Mouse (Mus musculus) limb, embryonic 15.5 days (tissue): ENCODE measurements at regions not wholly inside any gene's neighbourhood (a gene's known extent, or its start where the extent isn't known, plus 50 kb on each side); places are given as distances from the start of the nearest gene placed in this dataset.

Experiments
- ATAC-seq: fragments of 200-750 bp; cut with Nextera tagmentation; 2 replicates; pipeline ENCODE4 v1.8.0; 2017; ENCODE audit warnings: low read depth, moderate TSS enrichment; ENCODE audit not compliant: insufficient number of reproducible peaks, low FRiP score, low TSS enrichment
- H3K27ac ChIP-seq: fragments of 300-500 bp; sonication (generic); 2 replicates; pipeline ENCODE4 v1.5.1; 2015; ENCODE audit warnings: moderate library complexity, mild to moderate bottlenecking, inconsistent platforms
- H3K27me3 ChIP-seq: fragments of 300-500 bp; sonication (generic); 2 replicates; pipeline ENCODE4 v1.6.1; 2015; ENCODE audit warnings: inconsistent platforms
- H3K36me3 ChIP-seq: fragments of 300-500 bp; sonication (generic); 2 replicates; pipeline ENCODE4 v1.6.1; 2015; ENCODE audit warnings: inconsistent platforms
- H3K4me1 ChIP-seq: fragments of 300-500 bp; sonication (generic); 2 replicates; pipeline ENCODE4 v1.6.1; 2015; ENCODE audit warnings: inconsistent platforms
- H3K4me2 ChIP-seq: fragments of 300-500 bp; sonication (generic); 2 replicates; pipeline ENCODE4 v1.6.1; 2015; ENCODE audit warnings: mild to moderate bottlenecking, inconsistent platforms
- H3K4me3 ChIP-seq: fragments of 300-500 bp; sonication (generic); 2 replicates; pipeline ENCODE4 v1.5.1; 2015; ENCODE audit warnings: mild to moderate bottlenecking, inconsistent platforms
- H3K9ac ChIP-seq: fragments of 300-500 bp; sonication (generic); 2 replicates; pipeline ENCODE4 v1.6.1; 2015; ENCODE audit warnings: inconsistent platforms
- H3K9me3 ChIP-seq: fragments of 300-500 bp; sonication (generic); 2 replicates; pipeline ENCODE4 v1.6.1; 2016; ENCODE audit warnings: inconsistent platforms
- WGBS: fragments of 180-500 bp; shearing (Covaris S2); methylation state at CpG from one replicate; pipeline ENCODE4 v1.1.7; 2015; 5-methylcytosine and 5-hydroxymethylcytosine counted together

- Histone ChIP-seq H3K4me3 (no peak overlapping the region), H3K4me2 (no peak overlapping the region), H3K36me3 (no peaks in the 10 kb centered on the region), H3K9me3 (no peaks in the 10 kb centered on the region), H3K4me1 (0 out of 2 replicates have a peak, but pooled peaks cover 4% of the 10 kb centered on the region), H3K27ac (no peak overlapping the region), H3K9ac (no peak overlapping the region), H3K27me3 (no peaks in the 10 kb centered on the region)
- WGBS = 29% methylated on average over 8 of the region's 8 CpGs
- ATAC-seq = no peak
These were observed 51.8 kb upstream of the Tenm3 start for GRCm38 (mm10) chr8:48895586-48895985.
